Mouse (Mus musculus): ENCODE results near the gene Ly6g5b.

DNA sequence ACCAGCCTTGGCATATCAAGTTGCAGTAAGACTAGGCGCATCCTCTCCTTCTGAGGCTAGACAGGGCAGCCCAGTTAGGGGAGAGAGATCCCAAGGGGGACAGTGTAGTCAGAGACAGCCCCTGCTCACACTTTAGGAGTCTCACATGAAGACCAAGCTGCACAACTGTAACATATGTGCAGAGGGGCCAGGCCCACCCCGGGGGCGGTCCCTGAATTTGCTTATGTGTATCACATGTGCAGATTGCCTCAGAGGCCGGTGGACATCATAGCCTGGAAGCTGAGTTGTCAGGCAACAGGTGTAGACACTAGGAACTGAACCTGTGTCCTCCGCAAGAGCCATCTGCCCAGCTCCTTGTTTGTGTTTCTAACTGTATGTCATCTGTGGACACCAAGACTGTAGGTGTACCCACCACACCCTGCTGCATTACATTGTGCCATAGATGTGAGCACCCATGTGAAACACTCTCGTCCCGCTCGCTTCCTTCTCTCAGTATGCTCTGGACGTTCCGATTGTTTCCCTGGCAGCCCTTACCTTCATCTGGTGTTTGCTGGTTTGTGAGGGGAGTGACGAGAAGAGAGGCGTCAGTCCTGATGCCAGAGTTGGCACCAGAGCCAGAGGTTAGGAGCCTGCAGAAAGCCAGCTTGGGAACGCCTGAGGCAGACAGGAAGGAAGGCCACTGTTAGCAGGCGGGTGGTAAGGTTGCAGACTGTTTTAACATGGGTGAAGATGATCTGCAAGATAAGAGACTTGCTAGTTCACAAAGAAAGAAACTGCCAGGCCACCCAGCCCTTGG, 22.6 kb downstream of the Ly6g5b start:
- no peak for TF ChIP-seq CTCF (conservative IDR thresholded peaks at IDR 0.05; ENCODE audit: insufficient read depth, insufficient read length, low read depth, low read length)
- no peak for TF ChIP-seq POLR2A (IDR thresholded peaks at IDR 0.05; ENCODE audit: low read depth, low read length)

Data from kidney, adult 2 months (tissue).